Mouse (Mus musculus): ENCODE results near the gene Morf4l2.

- TF ChIP-seq CTCF (IDR thresholded peaks at IDR 0.05; ENCODE audit: borderline replicate concordance, insufficient read depth, low read depth, low read length): no peak
- TF ChIP-seq POLR2A (IDR thresholded peaks at IDR 0.05; ENCODE audit: borderline replicate concordance, insufficient read depth, low read length): no peak
Measured at GRCm38 (mm10) chrX:136749329-136749728, 5.8 kb upstream of the Morf4l2 start.
